Mouse (Mus musculus): ENCODE results near the gene Hba-x. TPM values are rescaled to one million over a fixed set of nuclear protein-coding genes. Genes with fewer than 3 reads are reported as not detected.

Gene Hba-x
- polyA plus RNA-seq, 1 experiment from 2014 or later = 2,433 TPM

DNA sequence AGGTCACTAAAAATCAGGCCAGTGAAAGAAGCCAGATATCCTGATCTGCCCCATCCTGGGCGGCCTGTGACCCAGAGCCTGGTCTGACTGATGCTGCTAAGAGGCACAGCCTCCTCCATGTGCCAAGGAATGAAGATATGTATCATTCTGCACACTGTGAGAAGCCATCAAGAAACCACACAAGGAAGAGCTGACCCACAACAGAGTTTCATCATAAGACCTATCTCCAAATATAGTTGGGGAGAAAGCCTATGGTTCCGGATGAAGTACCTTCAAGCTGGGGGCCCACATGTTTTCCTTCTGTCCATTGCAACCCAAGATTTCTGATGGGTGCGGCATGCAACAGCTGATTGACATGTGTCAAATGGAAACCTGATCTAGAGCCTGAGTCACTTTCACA is 39.8 kb downstream of the Hba-x start:
- 82% methylated on average over 3 of the region's 3 CpGs for WGBS
- Histone ChIP-seq H3K36me3 (ENCODE audit: control insufficient read depth, insufficient read depth, low read length) (no peaks in the 10 kb centered on the region), H3K27ac (ENCODE audit: low read depth, low read length) (no peak overlapping the region), H3K9ac (ENCODE audit: low read length) (no peak overlapping the region), H3K4me3 (ENCODE audit: low read depth, low read length) (no peak overlapping the region), H3K9me3 (ENCODE audit: control insufficient read depth, low read length) (no peaks in the 10 kb centered on the region), H3K27me3 (ENCODE audit: control insufficient read depth, insufficient read depth, low read length) (no peaks in the 10 kb centered on the region), H3K4me1 (ENCODE audit: control insufficient read depth, insufficient read depth, low read length) (no peaks in the 10 kb centered on the region), H3K4me2 (ENCODE audit: low read depth) (no peak overlapping the region)
- no peak for ATAC-seq (ENCODE audit: insufficient read depth, low FRiP score, low TSS enrichment)
- DNase-seq (ENCODE audit: low spot score) = no peak

DNA sequence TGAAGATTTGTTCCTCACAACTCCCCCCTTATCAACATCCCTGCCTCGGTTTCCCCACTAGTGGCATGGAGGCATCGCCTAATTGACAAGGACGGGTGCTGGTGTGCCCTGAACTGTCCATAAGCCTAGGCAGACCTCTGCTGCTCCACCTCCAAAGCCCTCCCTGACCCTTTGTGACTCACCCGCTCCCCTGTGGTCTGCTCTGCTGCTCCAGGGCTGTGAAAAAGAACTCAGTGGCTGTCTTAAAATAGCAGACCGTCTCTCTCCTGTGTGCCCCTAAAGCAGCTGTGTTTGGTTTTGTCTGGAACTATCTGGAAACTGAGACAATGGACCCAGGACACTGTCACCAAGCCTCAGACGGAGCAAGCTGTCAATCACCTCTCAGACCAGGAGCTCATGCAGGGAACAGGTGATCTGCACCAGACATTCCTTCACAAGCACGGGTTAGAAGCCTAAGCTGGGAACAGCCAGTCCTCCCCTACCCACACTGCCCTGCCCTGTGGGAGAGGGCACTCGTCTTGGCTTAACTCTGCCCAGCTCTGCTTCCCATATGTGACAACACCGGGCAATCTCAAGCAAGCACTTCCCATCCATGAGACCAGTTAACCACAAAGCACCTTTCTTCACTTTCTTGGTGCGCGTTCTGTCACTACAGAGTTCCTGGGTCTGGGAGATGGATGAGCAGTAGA is 44.5 kb downstream of the Hba-x start:
- Histone ChIP-seq H3K4me1 (ENCODE audit: control insufficient read depth, insufficient read depth, low read length) (no peaks in the 10 kb centered on the region), H3K36me3 (ENCODE audit: control insufficient read depth, insufficient read depth, low read length) (no peaks in the 10 kb centered on the region), H3K9ac (ENCODE audit: low read length) (no peak overlapping the region), H3K4me2 (ENCODE audit: low read depth) (no peak overlapping the region), H3K4me3 (ENCODE audit: low read depth, low read length) (no peak overlapping the region), H3K27ac (ENCODE audit: low read depth, low read length) (no peak overlapping the region), H3K27me3 (ENCODE audit: control insufficient read depth, insufficient read depth, low read length) (no peaks in the 10 kb centered on the region), H3K9me3 (ENCODE audit: control insufficient read depth, low read length) (no peaks in the 10 kb centered on the region)
- 73% methylated on average over 11 of the region's 11 CpGs for WGBS
- DNase-seq (ENCODE audit: low spot score) (no peak), ATAC-seq (ENCODE audit: insufficient read depth, low FRiP score, low TSS enrichment) (no peak)

DNA sequence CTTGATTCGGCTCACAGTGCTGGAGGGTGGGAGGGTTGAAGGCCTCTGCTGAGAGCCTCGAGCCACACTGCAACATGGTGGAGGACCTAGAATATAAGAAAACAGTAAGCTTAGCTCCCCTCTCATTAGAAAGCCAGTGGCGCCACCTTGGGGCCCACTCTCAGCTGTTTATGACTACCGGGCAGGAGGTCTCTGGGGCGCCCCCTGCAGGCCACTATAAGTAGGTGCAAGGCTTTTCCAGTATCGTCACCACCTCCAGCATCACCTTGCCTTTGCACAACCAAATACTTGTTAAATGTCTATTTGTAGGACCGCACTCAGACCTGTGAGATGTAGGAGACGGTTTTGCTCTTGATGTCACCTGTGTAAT is 45.0 kb downstream of the Hba-x start:
- Histone ChIP-seq H3K4me1 (ENCODE audit: control insufficient read depth, insufficient read depth, low read length) (no peaks in the 10 kb centered on the region), H3K27ac (ENCODE audit: low read depth, low read length) (no peak overlapping the region), H3K4me2 (ENCODE audit: low read depth) (no peak overlapping the region), H3K9ac (ENCODE audit: low read length) (no peak overlapping the region), H3K4me3 (ENCODE audit: low read depth, low read length) (no peak overlapping the region), H3K27me3 (ENCODE audit: control insufficient read depth, insufficient read depth, low read length) (no peaks in the 10 kb centered on the region), H3K36me3 (ENCODE audit: control insufficient read depth, insufficient read depth, low read length) (no peaks in the 10 kb centered on the region), H3K9me3 (ENCODE audit: control insufficient read depth, low read length) (no peaks in the 10 kb centered on the region)
- DNase-seq (ENCODE audit: low spot score) (peak; percentile 76), ATAC-seq (ENCODE audit: insufficient read depth, low FRiP score, low TSS enrichment) (no peak)
- 36% methylated on average over 8 of the region's 8 CpGs for WGBS

DNA sequence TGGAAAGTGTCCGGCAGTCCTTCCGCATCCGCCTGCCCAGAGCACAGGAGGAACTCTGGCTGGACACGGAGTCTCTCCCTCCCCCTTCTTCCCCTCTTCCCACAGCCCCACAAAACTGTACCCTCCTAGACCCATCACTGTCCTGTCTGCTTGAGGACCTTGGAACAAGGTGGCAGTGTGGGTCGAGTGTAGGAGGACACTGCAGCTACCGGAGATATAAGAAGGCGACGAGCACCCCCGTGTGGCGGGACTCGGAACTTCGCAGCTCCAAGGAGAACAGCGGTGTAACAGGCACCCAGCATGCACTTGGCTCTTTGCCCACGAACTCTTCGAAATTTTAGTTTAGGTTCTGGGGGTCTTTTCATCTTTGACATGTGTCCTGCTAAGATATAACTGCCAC is 48.4 kb downstream of the Hba-x start:
- no peak overlapping the region for H3K4me2 ChIP-seq (ENCODE audit: low read depth)
- no peaks in the 10 kb centered on the region for H3K36me3 ChIP-seq (ENCODE audit: control insufficient read depth, insufficient read depth, low read length)
- no peaks in the 10 kb centered on the region for H3K4me1 ChIP-seq (ENCODE audit: control insufficient read depth, insufficient read depth, low read length)
- DNase-seq (ENCODE audit: low spot score) = peak; percentile 93
- no peak overlapping the region for H3K4me3 ChIP-seq (ENCODE audit: low read depth, low read length)
- no peak overlapping the region for H3K27ac ChIP-seq (ENCODE audit: low read depth, low read length)
- no peaks in the 10 kb centered on the region for H3K27me3 ChIP-seq (ENCODE audit: control insufficient read depth, insufficient read depth, low read length)
- no peak overlapping the region for H3K9ac ChIP-seq (ENCODE audit: low read length)
- 10% methylated on average over 15 of the region's 15 CpGs for WGBS
- no peaks in the 10 kb centered on the region for H3K9me3 ChIP-seq (ENCODE audit: control insufficient read depth, low read length)
- peak; percentile 86 for ATAC-seq (ENCODE audit: insufficient read depth, low FRiP score, low TSS enrichment)

Other genes with a start within 250 kb of the Hba-x start
- gene Il9r, start 76.1 kb upstream of the Hba-x start, polyA plus RNA-seq (2014; fragmentation: Nextera tagmentation; extraction: Ambion mirVana) = 0.07 TPM in 1 of 2 replicates, not detected in the other
- gene Snrnp25, start 71.0 kb upstream of the Hba-x start, polyA plus RNA-seq (2014; fragmentation: Nextera tagmentation; extraction: Ambion mirVana) = 73.4 and 80.3 TPM in 2 replicates
- gene Rhbdf1, start 54.1 kb upstream of the Hba-x start, polyA plus RNA-seq (2014; fragmentation: Nextera tagmentation; extraction: Ambion mirVana) = 24.6 and 24.7 TPM in 2 replicates
- 29.4 and 31.2 TPM in 2 replicates for gene Mpg, start 49.9 kb upstream of the Hba-x start, polyA plus RNA-seq (2014; fragmentation: Nextera tagmentation; extraction: Ambion mirVana)
- gene Nprl3, start 8.7 kb upstream of the Hba-x start, polyA plus RNA-seq (2014; fragmentation: Nextera tagmentation; extraction: Ambion mirVana) = 29.0 and 33.0 TPM in 2 replicates
- 2,190 and 2,258 TPM in 2 replicates for gene Hba-a1, start 7.1 kb downstream of the Hba-x start, polyA plus RNA-seq (2014; fragmentation: Nextera tagmentation; extraction: Ambion mirVana)
- gene Hbq1b, start 10.6 kb downstream of the Hba-x start, polyA plus RNA-seq (2014; fragmentation: Nextera tagmentation; extraction: Ambion mirVana) = 4.4 and 4.5 TPM in 2 replicates
- gene Hba-a2, start 20.1 kb downstream of the Hba-x start, polyA plus RNA-seq (2014; fragmentation: Nextera tagmentation; extraction: Ambion mirVana) = 4,557 and 4,602 TPM in 2 replicates
- 0.42 TPM in 1 of 2 replicates, not detected in the other for gene Hbq1a, start 23.7 kb downstream of the Hba-x start, polyA plus RNA-seq (2014; fragmentation: Nextera tagmentation; extraction: Ambion mirVana)
- gene Sh3pxd2b, start 71.4 kb downstream of the Hba-x start, polyA plus RNA-seq (2014; fragmentation: Nextera tagmentation; extraction: Ambion mirVana) = 23.7 TPM in 2 replicates
- 61.4 and 72.6 TPM in 2 replicates for gene Ubtd2, start 179.0 kb downstream of the Hba-x start, polyA plus RNA-seq (2014; fragmentation: Nextera tagmentation; extraction: Ambion mirVana)

Measured in neural tube, embryonic 11.5 days (tissue).